Mouse (Mus musculus) E14TG2a.4 (cell line): ENCODE data around the gene Apoh.

Experiments used
- H3K27me3 ChIP-seq: 2 replicates; pipeline ENCODE4 v1.6.1; 2014; ENCODE audit warnings: low read length, control low read depth; ENCODE audit not compliant: insufficient read depth
- H3K36me3 ChIP-seq: 2 replicates; pipeline ENCODE4 v1.6.1; 2014; ENCODE audit warnings: low read length, control low read depth; ENCODE audit not compliant: insufficient read depth
- H3K4me1 ChIP-seq: replicated peaks from 2 replicates; pipeline ENCODE4 v1.6.1; 2014; ENCODE audit warnings: low read depth, low read length, control low read depth
- H3K4me3 ChIP-seq: replicated peaks from 2 replicates; pipeline ENCODE4 v1.5.1; 2014; ENCODE audit warnings: mild to moderate bottlenecking, low read length
- H3K9me3 ChIP-seq: 2 replicates; pipeline ENCODE4 v1.6.1; 2014; ENCODE audit warnings: low read length, control low read depth
- CTCF ChIP-seq: conservative IDR thresholded peaks from 2 replicates; pipeline ENCODE4 v1.5.1; 2014; ENCODE audit warnings: low read length
- NANOG ChIP-seq: IDR thresholded peaks from 2 replicates; pipeline ENCODE4 v1.6.1; 2014; ENCODE audit warnings: borderline replicate concordance, low read length, mixed read lengths
- POU5F1 ChIP-seq: IDR thresholded peaks from 2 replicates; pipeline ENCODE4 v1.6.1; 2014; ENCODE audit warnings: low read length, borderline replicate concordance

Apoh gene

DNA sequence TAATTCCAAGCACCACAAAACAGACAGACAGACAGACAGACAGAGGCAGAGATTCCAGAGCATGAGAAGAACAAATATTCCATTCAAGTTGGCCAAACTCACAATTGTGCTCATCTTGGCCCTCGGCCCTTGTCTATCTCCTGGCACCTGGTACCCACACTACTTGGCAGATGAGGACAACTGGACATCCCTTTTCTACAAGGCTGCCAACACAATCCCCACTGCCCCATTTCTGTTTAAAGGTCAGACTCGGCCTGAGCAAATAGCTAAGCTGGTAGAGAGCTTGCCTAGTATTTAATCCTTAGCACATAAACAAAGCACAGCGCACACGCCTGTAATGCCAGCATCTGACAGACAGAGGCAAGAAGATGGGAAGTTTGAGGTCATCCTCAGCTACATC, 7.6 kb upstream of the Apoh start:
- Histone ChIP-seq H3K27me3 (peaks cover 6% of the 10 kb centered on the region), H3K4me1 (no peaks in the 10 kb centered on the region), H3K9me3 (no peaks in the 10 kb centered on the region), H3K36me3 (no peaks in the 10 kb centered on the region), H3K4me3 (no peak overlapping the region)
- TF ChIP-seq CTCF = no peak
- TF ChIP-seq NANOG = no peak
- TF ChIP-seq POU5F1 = no peak

DNA sequence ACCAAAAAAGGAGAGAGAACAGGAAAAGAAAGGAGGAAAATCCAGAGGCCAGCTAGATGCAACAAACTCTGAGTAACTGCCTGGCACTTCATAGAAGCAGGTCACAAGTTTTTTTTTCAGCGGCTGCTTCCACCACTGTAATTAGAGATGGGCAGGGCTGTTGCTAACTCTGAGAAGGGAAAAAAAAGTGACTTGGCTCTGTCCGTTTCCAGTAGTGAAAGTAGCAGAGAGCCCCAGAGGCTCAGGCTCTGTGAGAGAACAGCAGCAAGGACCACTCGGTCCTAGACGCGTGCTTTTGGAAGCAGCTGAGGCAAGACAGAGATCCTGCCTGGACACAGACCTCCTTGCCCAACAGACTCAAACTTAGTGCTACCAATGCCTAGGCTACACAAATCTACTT, 6.7 kb upstream of the Apoh start:
- no peaks in the 10 kb centered on the region for H3K9me3 ChIP-seq
- H3K4me1 ChIP-seq = no peaks in the 10 kb centered on the region
- TF ChIP-seq CTCF = no peak
- TF ChIP-seq NANOG = no peak
- TF ChIP-seq POU5F1 = no peak
- H3K27me3 ChIP-seq = peaks cover 11% of the 10 kb centered on the region
- H3K36me3 ChIP-seq = no peaks in the 10 kb centered on the region
- H3K4me3 ChIP-seq = no peak overlapping the region

DNA sequence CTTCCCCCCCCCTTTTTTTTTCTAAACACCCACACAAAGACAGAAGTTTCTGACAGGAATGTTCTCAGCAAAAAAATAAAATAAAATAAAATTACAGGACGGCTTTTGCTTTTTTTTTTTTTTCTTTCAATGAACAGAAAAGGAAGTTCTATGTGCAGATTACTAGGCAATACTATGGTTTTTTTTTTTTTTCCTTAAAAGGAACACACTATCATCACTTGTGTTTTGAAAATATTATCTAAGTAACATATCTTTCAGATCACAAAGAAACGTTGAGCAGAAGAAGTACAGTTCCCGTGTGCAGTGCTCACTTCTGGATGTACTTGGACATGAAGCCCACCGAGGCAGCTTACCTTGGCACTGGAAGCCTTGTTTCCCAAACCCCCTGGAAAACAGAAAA, 2.9 kb upstream of the Apoh start:
- H3K4me1 ChIP-seq = peaks cover 10% of the 10 kb centered on the region
- peaks cover 44% of the 10 kb centered on the region for H3K27me3 ChIP-seq
- no peaks in the 10 kb centered on the region for H3K36me3 ChIP-seq
- TF ChIP-seq NANOG (no peak), POU5F1 (no peak), CTCF (no peak)
- no peak overlapping the region for H3K4me3 ChIP-seq
- no peaks in the 10 kb centered on the region for H3K9me3 ChIP-seq

DNA sequence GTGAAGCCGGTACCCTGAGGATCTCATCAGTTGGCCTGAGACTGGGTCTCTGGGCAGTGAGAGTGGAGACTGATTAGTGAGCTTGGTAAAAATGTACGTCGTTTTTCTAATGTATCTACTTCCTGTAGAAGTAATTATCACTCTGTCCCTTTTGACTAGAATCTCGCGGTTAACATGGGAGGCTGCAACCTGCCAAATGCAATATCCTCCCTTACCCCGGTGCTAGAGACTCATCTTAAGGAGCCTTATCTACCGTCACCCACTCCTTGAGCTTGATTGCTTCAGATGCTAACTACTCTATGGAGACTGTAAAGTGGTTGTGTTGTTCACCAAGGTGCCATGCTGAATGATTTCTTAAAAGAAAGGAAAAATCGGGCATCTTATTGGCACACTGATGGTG, 1.4 kb upstream of the Apoh start:
- TF ChIP-seq POU5F1 (no peak), CTCF (no peak), NANOG (no peak)
- peaks cover 10% of the 10 kb centered on the region for H3K4me1 ChIP-seq

DNA sequence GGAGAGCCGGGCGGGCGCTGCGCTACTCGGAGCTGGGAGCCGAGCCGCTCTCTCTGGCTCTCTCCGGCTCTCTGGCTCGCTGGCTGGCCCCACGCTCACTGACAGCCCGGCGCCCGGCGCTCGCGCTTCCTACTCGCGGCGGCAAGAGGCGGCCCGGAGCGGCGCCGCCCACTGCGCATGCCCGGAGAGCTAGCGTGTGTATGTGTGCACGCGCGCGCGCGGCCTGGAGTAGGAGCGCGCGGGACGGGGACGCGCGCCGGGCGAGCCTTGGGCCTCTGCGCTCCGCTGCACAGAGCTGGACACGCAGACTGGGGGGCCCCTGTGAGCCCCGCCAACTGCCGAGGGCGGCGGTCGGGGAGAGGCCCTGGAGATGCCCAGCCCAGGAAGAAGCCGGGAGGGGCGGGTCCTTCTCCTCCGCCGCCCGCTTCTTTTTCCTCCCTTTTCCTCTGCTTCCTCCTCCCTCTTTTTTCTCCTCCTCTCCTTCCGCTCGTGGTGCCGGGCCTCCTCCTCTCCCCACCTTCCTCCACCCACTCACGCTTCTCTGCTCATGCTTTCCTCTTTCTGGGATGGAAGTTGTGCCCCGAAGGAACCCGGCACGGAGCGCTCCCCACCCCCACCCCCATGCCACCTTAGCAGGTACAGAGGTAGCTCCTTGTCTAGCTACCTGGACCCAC, 772 bp downstream of the Apoh start, which contains the start of gene Prkca:
TSS of gene Prkca (minus strand) at position 140 of the 674 bp plus-strand sequence.
- Histone ChIP-seq H3K9me3 (no peaks in the 10 kb centered on the region), H3K36me3 (no peaks in the 10 kb centered on the region), H3K27me3 (peaks cover 69% of the 10 kb centered on the region), H3K4me1 (peaks cover 10% of the 10 kb centered on the region), H3K4me3 (peak within 1 kb of the TSS; percentile 89)
- TF ChIP-seq NANOG (no peak), POU5F1 (no peak), CTCF (no peak)

More for the DNA sequence above, 1.4 kb upstream of the Apoh start:
- Histone ChIP-seq H3K4me3 (no peak overlapping the region), H3K36me3 (no peaks in the 10 kb centered on the region), H3K9me3 (no peaks in the 10 kb centered on the region), H3K27me3 (peaks cover 57% of the 10 kb centered on the region)

DNA sequence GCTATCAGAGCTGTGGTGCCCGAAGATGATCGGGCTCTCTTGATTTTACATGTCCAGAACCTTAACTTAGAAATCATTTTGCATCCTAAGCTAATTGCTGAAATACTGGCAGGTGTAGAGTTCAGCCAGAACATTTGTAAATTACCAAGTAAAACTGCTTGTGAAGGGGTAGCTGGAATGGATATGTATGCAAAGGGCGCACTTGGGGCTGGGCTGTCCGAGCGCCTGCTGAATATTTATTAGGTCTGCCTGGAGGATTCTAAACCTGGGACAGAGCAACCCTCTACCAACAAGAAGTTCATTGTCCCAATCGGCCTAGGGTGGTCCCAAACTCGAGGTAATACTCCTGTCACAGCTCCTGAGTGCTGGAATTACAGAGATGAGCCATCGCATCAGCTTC, 1.6 kb downstream of the Apoh start:
- Histone ChIP-seq H3K27me3 (peaks cover 67% of the 10 kb centered on the region), H3K9me3 (no peaks in the 10 kb centered on the region), H3K4me1 (peaks cover 10% of the 10 kb centered on the region), H3K36me3 (no peaks in the 10 kb centered on the region), H3K4me3 (peak overlapping the region; percentile 89)
- TF ChIP-seq CTCF (no peak), POU5F1 (no peak), NANOG (no peak)

DNA sequence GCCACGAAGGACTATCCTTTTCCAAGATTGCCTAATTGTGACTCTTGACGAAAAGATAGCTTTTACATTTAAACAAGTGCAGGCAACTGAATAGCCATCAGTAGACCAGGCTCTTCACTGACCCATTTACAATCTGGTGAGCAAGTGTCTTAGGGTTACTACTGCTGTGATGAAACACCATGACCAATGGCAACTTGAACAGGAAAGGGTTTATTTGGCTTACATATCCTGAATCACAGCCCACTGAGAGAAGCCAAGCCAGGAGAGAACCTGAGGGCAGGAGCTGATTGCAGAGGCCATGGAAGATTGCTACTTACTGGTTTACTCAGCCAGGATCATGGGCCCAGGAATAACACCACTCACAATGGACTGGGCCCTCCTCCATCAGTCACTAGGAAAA, 2.2 kb downstream of the Apoh start:
- TF ChIP-seq NANOG (no peak), POU5F1 (no peak), CTCF (no peak)
- no peaks in the 10 kb centered on the region for H3K36me3 ChIP-seq
- H3K27me3 ChIP-seq = peaks cover 68% of the 10 kb centered on the region
- H3K4me3 ChIP-seq = no peak overlapping the region
- H3K4me1 ChIP-seq = peaks cover 10% of the 10 kb centered on the region
- no peaks in the 10 kb centered on the region for H3K9me3 ChIP-seq

DNA sequence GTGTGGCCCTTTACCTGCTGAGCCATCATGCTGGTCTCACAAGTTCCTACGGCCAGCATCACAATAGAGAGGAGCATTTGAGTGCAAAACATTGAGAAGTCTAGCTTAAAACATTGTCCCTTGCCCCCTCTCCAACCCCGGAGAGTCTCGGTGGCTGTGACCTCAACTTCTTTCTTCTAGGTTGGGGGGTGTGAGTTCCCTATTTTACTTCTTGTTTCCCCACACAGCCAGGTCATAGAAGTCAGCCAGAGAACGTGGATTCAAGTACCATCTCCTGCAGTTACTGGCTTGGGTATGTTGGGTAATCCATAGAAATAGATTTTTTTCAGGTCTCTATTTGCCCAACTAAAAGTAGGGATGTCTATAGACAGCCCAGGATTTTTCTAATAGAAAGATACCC, 7.6 kb downstream of the Apoh start:
- H3K4me3 ChIP-seq = no peak overlapping the region

More for the DNA sequence above, 7.6 kb downstream of the Apoh start:
- Histone ChIP-seq H3K4me1 (no peaks in the 10 kb centered on the region), H3K27me3 (peaks cover 27% of the 10 kb centered on the region), H3K9me3 (no peaks in the 10 kb centered on the region), H3K36me3 (no peaks in the 10 kb centered on the region)
- TF ChIP-seq CTCF (no peak), POU5F1 (no peak), NANOG (no peak)
